Mouse (Mus musculus) embryonic facial prominence, embryonic 15.5 days (tissue): ENCODE results near the gene Cckar. TPM values are rescaled to one million over a fixed set of nuclear protein-coding genes. Genes with fewer than 3 reads are reported as not detected.
A peak's percentile ranks its signal among the peaks of the same experiment; 100 is the strongest.

Experiments
- ATAC-seq: fragments of 200-750 bp; cut with Nextera tagmentation; 2 replicates; pipeline ENCODE4 v1.8.0; 2017; ENCODE audit warnings: low read depth, moderate TSS enrichment; ENCODE audit not compliant: insufficient number of reproducible peaks, low FRiP score, low TSS enrichment
- H3K27ac ChIP-seq: fragments of 300-500 bp; sonication (generic); replicated peaks from 2 replicates; pipeline ENCODE4 v1.5.1; 2015; ENCODE audit warnings: mild to moderate bottlenecking, inconsistent platforms
- H3K27me3 ChIP-seq: fragments of 300-500 bp; sonication (generic); 2 replicates; pipeline ENCODE4 v1.6.1; 2015; ENCODE audit warnings: inconsistent platforms
- H3K36me3 ChIP-seq: fragments of 300-500 bp; sonication (generic); 2 replicates; pipeline ENCODE4 v1.6.1; 2015; ENCODE audit warnings: mild to moderate bottlenecking, inconsistent platforms
- H3K4me1 ChIP-seq: fragments of 300-500 bp; sonication (generic); 2 replicates; pipeline ENCODE4 v1.6.1; 2015; ENCODE audit warnings: inconsistent platforms
- H3K4me2 ChIP-seq: fragments of 300-500 bp; sonication (generic); replicated peaks from 2 replicates; pipeline ENCODE4 v1.6.1; 2015; ENCODE audit warnings: mild to moderate bottlenecking, inconsistent platforms
- H3K4me3 ChIP-seq: fragments of 300-500 bp; sonication (generic); replicated peaks from 2 replicates; pipeline ENCODE4 v1.5.1; 2015; ENCODE audit warnings: mild to moderate bottlenecking, inconsistent platforms
- H3K9ac ChIP-seq: fragments of 300-500 bp; sonication (generic); 2 replicates; pipeline ENCODE4 v1.6.1; 2015; ENCODE audit warnings: inconsistent platforms
- H3K9me3 ChIP-seq: fragments of 300-500 bp; sonication (generic); replicated peaks from 2 replicates; pipeline ENCODE4 v1.6.1; 2016; ENCODE audit warnings: inconsistent platforms
- WGBS: fragments of 180-500 bp; shearing (Covaris S2); methylation state at CpG from one replicate; pipeline ENCODE4 v1.1.7; 2015; 5-methylcytosine and 5-hydroxymethylcytosine counted together
- polyA plus RNA-seq: library from polyadenylated mRNA; unstranded; fragments of >200 nt; fragmentation: Nextera tagmentation; extraction: Ambion mirVana; gene quantifications from 2 replicates; pipeline ENCODE4 v1.2.1, GENCODE M21; 2015

The Cckar gene
- polyA plus RNA-seq, result 0.43 and 0.55 TPM in 2 replicates

DNA sequence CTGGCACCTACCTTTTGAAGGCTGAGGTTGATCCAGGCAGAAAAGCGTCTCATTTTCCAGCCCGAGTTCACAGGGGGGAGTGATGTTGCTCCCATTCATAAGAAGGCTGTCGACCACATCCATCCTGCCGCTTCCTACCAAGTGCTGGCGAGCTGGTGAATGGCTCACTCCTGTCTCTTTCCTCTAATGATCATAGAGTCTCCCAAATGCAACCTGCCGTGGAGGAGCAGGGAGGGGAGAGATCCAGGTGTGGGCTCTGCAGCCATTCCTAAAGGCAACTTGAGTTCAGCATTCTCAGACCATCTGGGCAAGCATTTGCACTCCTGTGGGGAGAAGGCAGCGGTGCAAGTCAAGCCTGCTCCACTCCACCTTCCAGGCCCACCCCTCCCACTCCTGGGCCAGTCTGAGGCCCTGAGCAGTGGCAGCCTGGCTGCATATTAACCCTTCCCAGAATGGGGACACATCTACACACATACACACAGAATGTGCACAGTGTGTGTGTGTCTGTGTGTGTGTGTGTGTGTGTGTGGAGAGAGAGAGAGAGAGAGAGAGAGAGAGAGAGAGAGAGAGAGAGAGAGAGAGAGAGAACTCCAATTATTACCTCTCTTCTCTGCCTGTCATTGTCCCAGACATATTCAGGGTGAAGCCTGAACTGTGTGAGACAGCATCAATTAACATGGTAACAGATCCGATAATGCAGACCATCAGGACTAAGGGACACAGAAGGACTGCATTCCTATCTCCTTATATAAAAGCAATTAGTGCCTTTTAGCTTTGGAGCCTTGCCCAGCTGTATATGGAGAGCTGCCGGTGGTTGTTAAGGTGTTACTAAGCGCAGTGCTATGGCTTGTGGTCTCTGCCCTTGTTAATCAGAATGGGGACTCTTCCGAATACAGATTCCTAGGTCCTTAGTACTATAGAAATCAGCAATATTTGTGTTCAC is at the start of gene Cckar:
Cckar (minus strand) TSS at position 471 of the 943 bp plus-strand sequence.
- 35% methylated on average over 11 of the region's 11 CpGs for WGBS
- peak; percentile 54; the same call in 1 of the 2 replicates for ATAC-seq
- no peaks in the 10 kb centered on the region for H3K27me3 ChIP-seq
- H3K36me3 ChIP-seq, result no peaks in the 10 kb centered on the region
- H3K9me3 ChIP-seq, result no peaks in the 10 kb centered on the region
- no peaks in the 10 kb centered on the region for H3K4me1 ChIP-seq
- no peak within 1 kb of the TSS for H3K4me3 ChIP-seq
- H3K9ac ChIP-seq, result no peak within 1 kb of the TSS
- H3K4me2 ChIP-seq, result no peak within 1 kb of the TSS
- H3K27ac ChIP-seq, result no peak within 1 kb of the TSS

DNA sequence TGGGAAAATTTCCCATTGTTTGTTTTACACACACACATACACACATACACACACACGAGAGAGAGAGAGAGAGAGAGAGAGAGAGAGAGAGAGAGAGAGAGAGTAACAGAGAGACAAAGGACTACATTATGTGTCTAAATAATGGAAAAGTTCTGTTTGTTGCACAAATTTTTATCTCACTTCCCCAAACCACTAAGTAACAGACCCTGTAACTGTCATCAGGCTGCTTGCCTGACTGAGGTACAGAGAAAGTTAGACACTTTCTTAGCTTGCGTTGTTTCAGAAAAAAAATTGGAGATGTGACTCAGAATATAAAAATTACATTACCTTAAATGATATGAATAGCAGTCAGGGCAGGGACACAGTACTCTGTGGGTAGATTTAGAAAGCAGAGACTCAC is 36.6 kb upstream of the Cckar start:
- no peak for ATAC-seq
- H3K4me2 ChIP-seq, result no peak overlapping the region
- 68% methylated on average over 2 of the region's 2 CpGs for WGBS

DNA sequence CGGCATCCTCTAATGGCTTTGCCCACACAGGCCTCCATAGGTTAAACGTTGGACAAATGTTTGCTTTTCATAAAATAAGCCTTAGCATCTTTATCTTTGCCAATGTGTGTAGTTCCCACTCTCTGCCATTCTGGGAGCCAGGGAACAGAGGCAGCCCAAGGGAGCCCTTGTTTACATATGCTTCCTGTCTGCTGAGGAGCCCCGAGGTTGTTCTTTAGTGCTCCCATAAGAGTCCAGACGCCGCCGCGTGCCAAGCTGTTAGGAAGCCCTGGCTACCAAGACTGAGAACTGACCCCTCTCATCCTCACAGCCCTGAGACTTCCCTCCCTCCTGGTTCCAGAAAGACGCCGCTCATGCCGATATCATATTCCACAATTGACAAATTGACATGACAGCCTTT is 25.4 kb upstream of the Cckar start:
- Histone ChIP-seq H3K36me3 (no peaks in the 10 kb centered on the region), H3K9ac (no peak overlapping the region), H3K27ac (no peak overlapping the region), H3K4me2 (no peak overlapping the region), H3K4me1 (no peaks in the 10 kb centered on the region), H3K9me3 (no peaks in the 10 kb centered on the region), H3K27me3 (no peaks in the 10 kb centered on the region), H3K4me3 (no peak overlapping the region)
- 55% methylated on average over 10 of the region's 10 CpGs for WGBS
- ATAC-seq, result no peak

More for the DNA sequence above, 36.6 kb upstream of the Cckar start:
- H3K4me1 ChIP-seq, result no peaks in the 10 kb centered on the region
- H3K27me3 ChIP-seq, result no peaks in the 10 kb centered on the region
- H3K36me3 ChIP-seq, result no peaks in the 10 kb centered on the region
- H3K27ac ChIP-seq, result no peak overlapping the region
- no peaks in the 10 kb centered on the region for H3K9me3 ChIP-seq
- no peak overlapping the region for H3K9ac ChIP-seq
- H3K4me3 ChIP-seq, result no peak overlapping the region

DNA sequence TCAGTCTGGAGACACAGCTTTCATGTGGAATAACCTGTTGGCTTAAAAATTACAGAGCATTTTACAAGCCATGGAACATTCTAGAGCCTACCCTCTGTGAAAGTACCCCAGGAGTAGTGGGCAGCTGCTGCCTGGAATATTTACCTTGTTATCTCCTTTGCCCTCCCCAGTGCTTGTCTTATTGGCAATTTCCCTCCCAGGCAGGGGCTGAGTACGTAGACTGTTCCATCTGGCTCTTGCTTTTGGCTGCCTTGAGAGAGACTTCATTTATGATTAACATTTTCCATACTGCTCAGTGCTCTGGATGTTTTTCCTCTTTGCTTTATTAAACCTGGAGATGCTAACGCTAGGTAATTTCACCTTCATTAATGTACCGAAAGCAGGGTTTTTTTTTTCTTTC is 20.1 kb upstream of the Cckar start:
- Histone ChIP-seq H3K9ac (no peak overlapping the region), H3K4me2 (no peak overlapping the region), H3K27me3 (no peaks in the 10 kb centered on the region), H3K4me1 (no peaks in the 10 kb centered on the region), H3K36me3 (no peaks in the 10 kb centered on the region), H3K27ac (no peak overlapping the region), H3K4me3 (no peak overlapping the region), H3K9me3 (no peaks in the 10 kb centered on the region)
- WGBS, result 77% methylated on average over 3 of the region's 3 CpGs
- no peak for ATAC-seq

DNA sequence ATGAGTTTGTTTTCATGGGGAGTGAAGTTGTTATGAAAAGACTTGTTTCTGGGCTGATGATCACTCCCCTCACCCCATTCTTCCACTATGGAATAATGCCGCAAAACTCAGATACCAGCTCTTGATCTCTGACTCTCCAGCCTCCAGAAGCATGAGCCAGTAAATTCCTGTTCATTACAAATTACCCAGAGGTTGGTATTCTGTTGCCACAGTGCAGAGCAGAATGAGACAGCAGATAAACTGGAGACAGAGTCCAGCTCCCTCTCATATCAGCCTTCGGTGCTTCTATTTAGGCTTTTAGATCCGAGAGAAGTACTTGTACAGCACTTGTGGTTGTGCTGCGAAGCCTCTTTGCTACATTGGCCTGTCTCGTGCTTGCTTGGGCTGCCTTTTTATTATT is 18.5 kb upstream of the Cckar start:
- no peaks in the 10 kb centered on the region for H3K4me1 ChIP-seq
- 85% methylated on average over 5 of the region's 5 CpGs for WGBS
- H3K27me3 ChIP-seq, result no peaks in the 10 kb centered on the region
- H3K36me3 ChIP-seq, result no peaks in the 10 kb centered on the region
- no peak overlapping the region for H3K4me3 ChIP-seq
- no peak for ATAC-seq
- H3K9ac ChIP-seq, result no peak overlapping the region
- H3K9me3 ChIP-seq, result no peaks in the 10 kb centered on the region
- no peak overlapping the region for H3K27ac ChIP-seq
- H3K4me2 ChIP-seq, result no peak overlapping the region

DNA sequence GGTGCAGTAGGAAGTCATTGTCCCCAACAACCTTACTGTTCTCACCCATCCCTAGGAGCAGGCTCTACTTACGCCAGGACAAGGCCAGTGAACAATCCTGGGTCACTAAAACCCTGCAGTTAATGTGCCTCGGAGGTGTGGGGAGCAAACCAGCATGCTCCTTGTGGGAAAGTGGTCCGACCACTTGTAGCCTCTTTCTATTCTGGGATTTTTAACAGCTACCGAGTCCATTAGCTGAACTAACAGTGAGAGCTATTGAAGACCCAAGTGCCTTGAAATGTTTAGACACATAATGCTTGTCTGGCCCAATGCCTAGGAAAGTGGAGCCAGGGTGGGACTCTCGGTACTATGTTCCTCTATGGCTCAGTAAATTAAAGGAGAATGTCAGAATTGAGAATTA is 9.0 kb upstream of the Cckar start:
- H3K9me3 ChIP-seq, result no peaks in the 10 kb centered on the region
- 50% methylated on average over 5 of the region's 5 CpGs for WGBS
- no peak overlapping the region for H3K4me3 ChIP-seq
- H3K27me3 ChIP-seq, result no peaks in the 10 kb centered on the region
- H3K4me1 ChIP-seq, result no peaks in the 10 kb centered on the region
- H3K27ac ChIP-seq, result no peak overlapping the region
- no peaks in the 10 kb centered on the region for H3K36me3 ChIP-seq
- H3K4me2 ChIP-seq, result no peak overlapping the region
- ATAC-seq, result no peak
- no peak overlapping the region for H3K9ac ChIP-seq

DNA sequence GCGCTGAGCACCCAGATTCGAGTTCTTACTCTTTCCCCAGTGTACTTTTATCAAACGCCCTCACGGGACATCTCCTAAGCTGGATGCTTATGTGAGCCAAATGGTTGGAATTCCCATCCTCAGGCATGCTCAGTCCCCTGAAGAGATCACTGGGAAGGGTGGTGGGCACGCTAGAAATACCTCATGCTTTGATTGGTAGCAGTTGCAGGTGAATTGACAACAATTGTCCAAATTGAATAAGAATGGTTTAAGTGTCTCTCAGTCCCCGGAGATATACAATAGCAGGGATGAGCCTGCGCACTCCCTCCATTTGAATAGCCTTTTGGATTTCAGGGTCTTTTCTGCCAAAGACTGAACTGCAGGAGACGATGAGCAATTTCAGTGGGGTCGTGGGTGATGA is 3.8 kb upstream of the Cckar start:
- no peak overlapping the region for H3K9ac ChIP-seq
- no peaks in the 10 kb centered on the region for H3K36me3 ChIP-seq
- no peaks in the 10 kb centered on the region for H3K4me1 ChIP-seq
- no peak overlapping the region for H3K27ac ChIP-seq
- no peak overlapping the region for H3K4me2 ChIP-seq
- WGBS, result 64% methylated on average over 9 of the region's 9 CpGs
- no peak overlapping the region for H3K4me3 ChIP-seq
- H3K27me3 ChIP-seq, result no peaks in the 10 kb centered on the region
- no peaks in the 10 kb centered on the region for H3K9me3 ChIP-seq
- ATAC-seq, result no peak

DNA sequence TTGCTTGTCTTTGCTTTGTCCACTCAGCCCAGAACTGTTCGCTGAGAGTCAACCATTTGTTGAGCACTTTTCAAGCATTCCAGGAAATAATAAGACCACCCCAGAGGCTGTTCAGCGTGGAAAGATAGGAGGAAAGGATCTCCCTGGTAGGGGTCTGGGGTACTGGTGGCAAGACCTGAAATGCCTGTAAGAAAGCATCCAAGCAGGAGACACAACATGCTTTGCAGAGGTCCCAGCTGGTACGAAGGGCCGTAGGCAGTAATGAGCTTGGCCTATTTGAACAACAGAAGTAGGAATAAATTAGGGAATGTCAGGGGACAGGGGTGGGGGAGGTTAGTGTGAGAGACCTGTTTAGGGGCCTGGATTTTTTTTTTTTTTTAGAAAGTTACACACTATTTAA is 686 bp upstream of the Cckar start:
- no peak overlapping the region for H3K27ac ChIP-seq
- no peak overlapping the region for H3K4me2 ChIP-seq
- no peaks in the 10 kb centered on the region for H3K9me3 ChIP-seq
- H3K27me3 ChIP-seq, result no peaks in the 10 kb centered on the region
- H3K36me3 ChIP-seq, result no peaks in the 10 kb centered on the region
- no peak overlapping the region for H3K9ac ChIP-seq
- H3K4me3 ChIP-seq, result no peak overlapping the region
- H3K4me1 ChIP-seq, result no peaks in the 10 kb centered on the region
- ATAC-seq, result no peak
- WGBS, result 59% methylated on average over 4 of the region's 4 CpGs

DNA sequence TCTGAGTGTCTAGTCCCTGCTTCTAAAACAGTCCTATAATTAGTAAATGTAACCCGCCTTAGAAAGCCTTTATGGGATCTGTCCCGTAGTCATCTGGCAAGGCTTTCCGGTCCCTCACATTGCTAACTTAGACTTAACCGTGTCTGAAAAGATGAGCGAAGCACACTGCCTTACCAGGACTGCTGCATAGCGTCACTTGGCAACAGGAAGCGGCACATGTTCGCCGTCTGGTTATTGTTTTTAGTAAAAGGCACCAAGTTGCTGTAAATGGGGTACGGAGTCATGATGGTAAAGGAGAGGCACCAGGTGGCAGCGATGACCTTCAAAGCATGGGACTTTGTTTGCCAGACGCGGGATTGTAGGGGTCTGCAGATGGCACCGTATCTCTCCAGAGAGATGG is 4.8 kb downstream of the Cckar start:
- Histone ChIP-seq H3K36me3 (no peaks in the 10 kb centered on the region), H3K9me3 (no peaks in the 10 kb centered on the region), H3K9ac (no peak overlapping the region), H3K4me1 (no peaks in the 10 kb centered on the region), H3K27ac (no peak overlapping the region), H3K4me2 (no peak overlapping the region), H3K4me3 (no peak overlapping the region), H3K27me3 (no peaks in the 10 kb centered on the region)
- 82% methylated on average over 14 of the region's 14 CpGs for WGBS
- ATAC-seq, result no peak

DNA sequence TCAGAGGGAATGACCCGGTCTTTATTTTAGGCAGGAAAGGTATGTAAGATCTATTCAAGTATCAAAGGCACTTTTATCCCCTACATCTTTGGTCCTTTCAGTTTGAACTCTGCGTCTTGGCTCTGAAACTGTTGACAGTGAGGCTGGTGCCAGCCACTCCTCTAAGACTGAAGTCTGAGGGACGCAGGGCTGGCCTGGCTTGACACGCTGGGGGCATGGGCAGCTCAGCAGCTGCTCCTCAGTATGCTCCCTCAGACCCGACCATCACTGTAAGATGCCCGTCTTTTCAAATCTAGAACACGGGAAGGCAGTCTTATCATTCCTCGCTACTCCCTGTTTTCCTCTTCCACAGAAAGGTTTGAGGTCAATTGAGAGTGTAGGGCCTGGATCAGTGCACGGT is 9.7 kb downstream of the Cckar start:
- no peak for ATAC-seq
- H3K27ac ChIP-seq, result no peak overlapping the region
- H3K36me3 ChIP-seq, result no peaks in the 10 kb centered on the region
- no peaks in the 10 kb centered on the region for H3K9me3 ChIP-seq
- no peaks in the 10 kb centered on the region for H3K27me3 ChIP-seq
- H3K4me3 ChIP-seq, result no peak overlapping the region
- no peaks in the 10 kb centered on the region for H3K4me1 ChIP-seq
- H3K4me2 ChIP-seq, result no peak overlapping the region
- WGBS, result 81% methylated on average over 9 of the region's 9 CpGs
- H3K9ac ChIP-seq, result no peak overlapping the region

DNA sequence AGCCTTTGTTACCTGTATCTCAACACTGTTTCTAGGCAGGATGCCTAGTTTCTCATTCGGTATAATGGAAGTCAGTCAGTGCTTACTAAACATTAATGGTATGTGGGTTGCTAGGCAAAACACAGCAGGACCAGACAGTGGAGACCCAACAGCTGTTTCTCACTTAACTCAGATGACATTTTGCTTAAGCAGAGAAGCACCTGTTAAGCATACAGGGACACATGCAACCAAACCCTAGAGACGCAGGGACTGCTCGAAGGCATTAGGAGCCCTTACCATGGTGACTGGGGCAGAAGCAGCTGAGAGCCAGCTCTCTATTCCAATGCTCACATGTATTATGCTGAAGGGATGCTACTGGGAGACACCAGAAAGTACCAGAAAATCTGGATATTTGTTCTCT is 10.8 kb downstream of the Cckar start:
- Histone ChIP-seq H3K27ac (no peak overlapping the region), H3K36me3 (no peaks in the 10 kb centered on the region), H3K4me3 (no peak overlapping the region), H3K9me3 (no peaks in the 10 kb centered on the region), H3K4me1 (no peaks in the 10 kb centered on the region), H3K9ac (no peak overlapping the region), H3K27me3 (no peaks in the 10 kb centered on the region), H3K4me2 (no peak overlapping the region)
- ATAC-seq, result no peak
- 57% methylated on average over 3 of the region's 3 CpGs for WGBS

DNA sequence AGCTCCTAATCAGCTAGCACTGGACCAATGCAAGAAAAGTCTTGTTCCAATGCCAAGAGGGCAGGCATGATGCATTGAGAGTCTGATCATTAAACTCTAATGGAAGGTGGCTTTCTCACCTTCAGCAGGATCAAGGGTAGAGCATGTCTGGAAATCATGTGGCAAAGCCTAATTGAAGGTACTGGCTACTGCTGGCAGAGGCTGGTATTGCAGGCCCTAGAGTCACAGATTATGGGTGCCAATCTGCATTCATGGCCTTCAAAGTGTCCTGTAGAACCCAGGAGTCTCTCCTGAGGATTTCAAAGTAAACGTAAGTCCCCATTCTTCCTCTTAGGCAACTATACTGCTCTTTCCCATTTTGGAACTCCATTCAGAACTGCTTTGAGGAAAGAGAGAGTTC is 14.8 kb downstream of the Cckar start:
- no peak overlapping the region for H3K4me2 ChIP-seq
- no peak overlapping the region for H3K9ac ChIP-seq
- H3K9me3 ChIP-seq, result no peaks in the 10 kb centered on the region
- WGBS, result 97% methylated on average over 1 of the region's 1 CpGs
- H3K27me3 ChIP-seq, result no peaks in the 10 kb centered on the region
- no peak overlapping the region for H3K4me3 ChIP-seq
- no peak for ATAC-seq
- no peak overlapping the region for H3K27ac ChIP-seq
- no peaks in the 10 kb centered on the region for H3K4me1 ChIP-seq
- H3K36me3 ChIP-seq, result no peaks in the 10 kb centered on the region
